Mouse (Mus musculus): Measurements from ENCODE around the gene Skap1.

Skap1 gene

DNA sequence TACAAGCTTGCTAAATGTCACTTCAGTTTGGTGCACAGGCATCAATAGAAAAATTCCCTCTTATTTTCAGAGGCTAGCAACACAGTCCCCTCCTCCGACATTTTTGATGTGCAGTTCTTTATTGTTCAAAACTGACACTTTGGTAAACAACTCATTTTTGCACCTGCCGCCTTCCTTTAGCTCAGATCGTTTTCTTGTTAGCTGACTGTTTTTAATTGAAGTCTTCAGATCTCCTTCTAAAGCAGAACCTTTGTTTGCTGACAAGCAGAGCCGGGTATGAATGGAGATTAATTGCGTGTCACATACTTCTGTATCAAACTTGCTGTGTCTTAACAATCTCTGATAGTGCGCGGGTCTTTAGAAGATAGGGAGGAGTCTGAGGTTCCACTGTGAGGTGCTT is 2.0 kb downstream of the Skap1 start:
- DNase-seq, result no peak

DNA sequence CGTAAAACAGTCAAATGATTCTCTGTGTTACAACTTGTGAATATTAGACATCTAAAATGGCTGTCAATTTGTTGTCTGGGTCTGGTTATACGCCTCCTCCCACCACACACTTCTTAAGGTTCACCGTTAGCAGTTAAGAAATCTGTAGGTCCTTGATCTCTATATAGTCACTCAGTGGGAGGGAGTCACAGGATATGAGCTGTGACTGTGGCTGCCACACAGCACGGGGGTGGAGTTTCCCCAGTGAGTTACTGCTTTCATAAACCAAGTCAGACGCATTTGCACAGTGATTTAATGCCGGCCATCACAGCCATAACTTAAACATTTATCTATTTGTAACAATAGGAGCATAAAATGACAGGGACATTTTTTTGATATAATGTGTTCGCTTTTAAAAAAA is 2.6 kb downstream of the Skap1 start:
- DNase-seq, result no peak

DNA sequence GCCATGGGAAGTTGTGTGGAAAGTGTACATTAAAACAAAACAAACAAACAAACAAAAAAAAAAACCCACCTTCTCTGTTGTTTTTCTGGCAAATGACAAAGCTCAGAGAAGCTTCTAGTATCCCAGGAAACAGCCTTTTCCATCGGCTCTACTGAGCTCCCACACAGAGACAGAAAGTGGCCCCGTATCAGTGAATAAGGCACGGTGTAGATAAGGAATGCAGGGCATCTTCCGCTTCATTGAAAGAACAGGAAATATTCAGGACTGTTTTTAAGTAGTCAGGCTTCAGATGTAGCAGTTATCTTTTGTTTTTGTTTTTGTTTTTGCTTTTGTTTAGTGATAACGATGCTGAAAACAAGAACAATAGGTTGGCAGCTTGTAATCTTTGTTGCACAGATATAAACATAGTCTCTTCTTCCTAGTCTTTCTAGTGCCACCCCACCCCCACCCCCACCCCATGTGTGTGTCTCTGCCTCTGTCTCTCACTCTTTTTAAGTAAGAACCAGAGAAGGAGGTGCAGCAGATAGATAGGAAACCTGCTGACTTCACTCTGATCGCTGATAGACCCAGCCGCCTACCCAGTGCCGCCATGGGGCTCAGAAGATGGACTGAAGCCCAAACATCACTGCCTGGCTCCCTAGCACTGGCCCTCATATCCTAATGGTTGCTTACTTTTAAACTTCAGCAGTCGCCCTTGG is 3.8 kb downstream of the Skap1 start:
- no peak for DNase-seq

DNA sequence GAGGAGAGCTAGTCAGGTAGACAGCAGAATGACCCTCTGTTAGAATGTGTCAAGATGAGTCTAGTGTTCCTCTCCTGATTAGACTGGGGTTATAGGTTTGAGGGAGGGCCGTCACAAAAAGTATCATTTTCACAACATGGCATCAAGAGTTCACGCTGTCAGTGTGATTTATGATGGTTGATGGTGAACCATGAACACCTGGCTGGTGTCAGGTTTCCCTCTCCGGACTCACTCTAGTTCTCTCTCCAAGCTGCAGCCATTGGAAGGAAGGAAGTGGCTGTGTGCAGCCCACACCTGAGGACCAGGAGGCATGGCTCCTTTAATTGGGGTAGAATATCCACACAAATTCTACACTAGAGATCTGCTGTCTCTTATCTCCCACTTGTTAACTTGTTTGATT is 18.3 kb downstream of the Skap1 start:
- no peak for DNase-seq

DNA sequence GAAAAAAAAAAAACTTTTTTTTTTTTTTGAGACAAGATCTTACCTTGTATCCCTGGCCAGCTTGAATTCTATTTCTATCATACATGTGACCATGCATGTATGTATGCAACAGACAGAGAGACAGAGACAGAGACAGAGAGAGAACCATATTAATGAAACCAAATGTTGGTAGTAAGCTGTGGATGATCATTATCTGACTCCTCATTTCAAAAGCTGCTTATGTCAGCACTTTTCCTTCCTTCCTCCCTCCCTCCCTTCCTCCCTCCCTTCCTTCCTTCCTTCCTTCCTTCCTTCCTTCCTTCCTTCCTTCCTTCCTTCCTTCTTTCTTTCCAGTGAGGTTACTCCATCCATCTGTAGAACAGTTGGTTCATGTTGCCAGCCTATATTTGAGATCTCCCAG is 18.8 kb downstream of the Skap1 start:
- DNase-seq, result no peak

DNA sequence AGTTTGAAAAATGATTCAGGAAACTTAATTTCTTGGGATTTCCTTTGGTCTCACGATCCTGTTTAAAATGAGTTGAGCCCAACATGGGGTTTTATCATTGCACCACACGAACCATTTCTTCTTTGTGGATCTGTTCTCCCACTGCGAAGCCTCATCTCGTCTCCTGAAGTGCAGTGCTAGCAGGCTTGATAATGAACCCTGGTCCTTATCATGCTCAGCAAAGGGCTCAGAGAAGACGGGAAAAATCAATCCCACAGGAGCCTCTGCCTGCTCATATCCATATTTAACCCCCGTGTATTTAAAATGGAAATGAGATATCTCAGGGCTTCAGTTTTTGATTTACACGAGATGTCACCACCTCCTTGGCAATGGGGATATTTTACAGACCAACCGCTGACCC is 34.1 kb downstream of the Skap1 start:
- no peak for DNase-seq

DNA sequence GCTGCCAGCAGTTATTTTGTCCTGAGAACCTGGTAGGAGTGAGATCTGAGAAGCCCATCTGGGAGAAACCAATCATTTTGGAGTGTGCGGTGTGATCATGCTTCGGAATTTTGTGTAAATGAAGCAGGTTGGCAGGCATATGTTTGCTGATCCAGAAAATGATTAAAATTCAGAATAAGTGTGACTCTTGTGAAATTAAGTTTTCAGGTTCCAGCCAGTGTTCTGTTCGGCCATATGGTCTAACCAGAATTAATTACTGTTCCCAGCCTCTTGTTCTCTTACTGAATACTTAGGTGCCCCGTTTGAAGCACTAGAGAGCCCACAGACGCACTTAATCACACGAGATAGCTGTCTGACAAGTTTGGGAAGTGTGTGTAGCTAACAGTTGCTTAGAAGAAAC is 36.6 kb downstream of the Skap1 start:
- no peak for DNase-seq

DNA sequence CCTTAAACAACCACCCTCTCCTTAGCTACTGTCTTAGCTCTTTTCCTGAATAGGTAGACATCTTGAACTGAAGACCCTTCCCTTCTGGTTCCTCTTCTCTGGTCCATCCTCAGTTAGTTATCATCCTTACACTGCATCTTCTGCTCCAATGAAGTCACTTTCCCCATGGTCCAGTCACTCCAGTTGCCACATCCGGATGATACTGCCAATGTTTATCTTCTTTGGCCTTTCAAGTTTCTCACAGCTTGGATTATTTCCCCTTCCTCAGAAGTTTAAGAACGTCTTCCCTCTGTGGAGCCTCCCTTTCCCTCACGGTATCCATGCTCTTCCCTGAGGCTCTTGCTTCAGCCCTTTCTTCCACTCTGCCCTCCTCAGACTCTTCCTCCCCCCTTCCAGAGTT is 38.6 kb downstream of the Skap1 start:
- no peak for DNase-seq

DNA sequence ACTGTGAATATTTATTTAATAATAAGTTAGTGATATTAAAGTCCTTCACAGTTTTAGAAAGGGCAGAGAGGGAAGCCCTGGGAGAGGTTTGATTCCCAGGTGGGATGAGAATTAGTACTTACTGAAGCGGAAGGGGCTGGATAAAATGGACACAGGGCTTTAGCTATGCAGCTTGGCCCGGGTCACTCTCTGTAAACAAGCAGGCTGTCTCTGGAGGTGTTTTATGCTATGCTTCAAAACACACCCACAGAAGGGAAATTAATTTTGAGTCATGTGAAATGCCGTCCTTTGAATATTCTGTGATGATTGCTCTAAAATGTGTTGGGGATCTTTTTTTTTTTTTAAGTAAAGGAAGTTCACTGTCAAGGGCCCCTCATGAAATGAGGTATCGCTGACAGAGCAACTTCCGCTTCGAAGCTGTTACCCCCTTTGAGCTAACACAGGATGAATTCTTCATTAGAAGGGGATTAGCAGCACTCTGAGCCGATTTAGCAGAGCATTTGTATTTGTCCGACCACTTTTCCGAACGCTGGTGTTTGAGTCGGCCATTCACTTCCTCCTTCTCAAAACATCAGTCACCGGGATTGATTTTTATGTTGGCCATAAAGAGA is 40.2 kb downstream of the Skap1 start:
- no peak for DNase-seq

DNA sequence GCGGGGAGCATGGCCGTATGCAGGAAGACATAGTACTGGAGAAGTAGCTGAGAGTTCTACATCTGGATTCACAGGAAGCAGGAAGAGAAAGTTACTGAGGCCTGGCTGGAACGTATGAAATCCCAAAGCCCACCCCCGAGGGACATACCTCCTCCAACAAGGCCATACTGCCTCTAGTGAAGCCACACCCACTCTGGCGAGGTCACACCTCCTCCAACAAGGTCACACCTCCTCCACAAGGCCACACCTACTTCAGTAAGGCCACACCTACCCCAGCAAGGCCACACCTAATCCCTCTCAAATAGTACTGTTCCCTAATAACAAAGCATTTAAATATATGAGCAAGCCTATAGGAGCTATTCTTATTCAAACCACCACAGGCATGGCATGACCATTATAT is 41.4 kb downstream of the Skap1 start:
- DNase-seq, result no peak

DNA sequence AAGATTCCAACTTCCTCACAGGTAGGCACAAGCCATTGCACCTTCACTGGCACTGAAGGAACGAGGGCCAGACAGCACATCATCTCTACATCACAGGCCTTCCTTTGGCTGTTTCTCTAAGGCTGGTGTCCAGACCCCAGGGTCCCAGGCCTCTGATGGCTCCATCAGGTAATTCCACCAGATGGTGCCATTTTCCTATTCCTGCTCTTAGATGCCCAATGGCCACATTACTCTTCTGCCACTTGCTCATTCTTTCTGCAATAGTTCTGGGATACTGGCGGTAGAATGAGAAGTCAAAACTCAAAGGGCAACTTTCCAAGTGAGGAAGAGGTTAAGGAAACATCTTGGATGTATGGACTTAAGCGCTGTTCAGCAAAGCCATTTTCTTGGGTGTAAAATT is 50.8 kb downstream of the Skap1 start:
- no peak for DNase-seq

DNA sequence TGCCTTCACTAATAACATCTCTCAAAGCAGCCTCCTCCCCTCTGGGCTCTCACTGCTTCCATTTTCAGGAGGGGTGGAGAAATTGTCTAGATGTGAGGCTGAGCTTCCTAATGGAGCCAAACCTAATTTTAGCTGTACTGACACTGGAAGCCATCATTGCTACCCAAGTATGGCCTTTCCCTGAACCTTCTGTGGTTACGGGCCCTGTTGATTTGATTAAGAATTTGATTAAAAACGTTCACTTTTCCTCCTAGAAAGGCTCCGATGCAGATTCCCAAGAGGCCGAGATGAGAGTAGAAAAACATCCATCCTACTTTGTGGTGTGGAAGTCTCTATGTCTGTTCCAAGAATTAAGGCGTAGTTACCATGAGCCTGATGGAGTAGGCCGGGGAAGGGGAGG is 60.1 kb downstream of the Skap1 start:
- peak; percentile 52 for DNase-seq

DNA sequence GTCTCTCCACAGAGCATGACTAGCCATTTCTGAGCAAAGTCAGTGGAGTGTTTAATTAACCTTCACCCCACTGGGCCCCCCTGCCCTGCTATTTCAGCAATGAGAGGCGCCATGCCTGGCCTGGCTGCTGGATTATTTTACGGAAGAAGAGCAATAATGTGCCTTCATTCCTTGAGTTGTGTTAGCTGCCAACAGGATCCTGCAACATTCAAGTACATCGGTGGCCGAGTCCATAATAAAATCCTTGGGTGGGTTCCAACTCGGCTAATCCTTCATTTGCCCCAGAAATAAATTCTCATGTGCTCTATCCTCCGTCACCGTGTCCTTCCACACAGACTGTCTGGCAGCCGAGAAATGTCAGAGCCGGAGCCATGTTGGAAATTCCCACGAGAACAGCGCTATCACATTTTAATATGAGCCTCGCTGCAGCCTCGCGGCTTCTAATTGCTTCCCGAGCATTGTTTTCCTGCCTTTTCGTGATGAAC is 61.8 kb downstream of the Skap1 start:
- peak; percentile 87 for DNase-seq

DNA sequence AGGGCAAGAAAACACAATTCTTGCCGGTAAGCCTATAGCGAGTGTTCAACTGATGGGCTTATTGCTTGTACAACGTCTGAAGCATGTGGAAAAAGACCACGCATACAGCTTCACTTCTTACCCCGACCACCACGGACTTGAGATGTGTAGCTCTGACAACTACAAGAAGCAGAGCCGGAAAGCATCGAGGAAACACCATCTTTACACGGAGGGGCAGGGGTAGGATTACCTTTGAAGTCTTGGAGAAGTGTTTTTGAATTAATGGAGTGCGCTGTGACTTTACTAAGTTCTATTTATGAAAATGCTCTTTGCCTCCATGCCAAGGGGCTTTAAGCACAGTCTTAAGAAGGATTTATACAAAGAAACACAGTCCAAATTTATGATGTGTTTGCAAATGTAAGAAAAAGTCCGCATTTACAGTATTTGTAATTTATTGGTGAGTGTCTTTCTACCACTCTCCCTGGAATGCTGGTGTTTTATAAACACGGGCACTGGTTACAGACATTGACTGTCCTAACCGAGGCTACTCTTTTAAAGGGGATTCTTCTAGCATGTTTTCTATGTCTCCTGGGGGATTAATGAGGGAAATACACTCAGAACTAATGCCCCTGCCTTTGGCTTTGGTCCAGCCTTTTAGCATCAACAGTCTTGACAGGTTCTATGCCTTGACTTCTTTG is 67.5 kb downstream of the Skap1 start:
- peak; percentile 34 for DNase-seq

DNA sequence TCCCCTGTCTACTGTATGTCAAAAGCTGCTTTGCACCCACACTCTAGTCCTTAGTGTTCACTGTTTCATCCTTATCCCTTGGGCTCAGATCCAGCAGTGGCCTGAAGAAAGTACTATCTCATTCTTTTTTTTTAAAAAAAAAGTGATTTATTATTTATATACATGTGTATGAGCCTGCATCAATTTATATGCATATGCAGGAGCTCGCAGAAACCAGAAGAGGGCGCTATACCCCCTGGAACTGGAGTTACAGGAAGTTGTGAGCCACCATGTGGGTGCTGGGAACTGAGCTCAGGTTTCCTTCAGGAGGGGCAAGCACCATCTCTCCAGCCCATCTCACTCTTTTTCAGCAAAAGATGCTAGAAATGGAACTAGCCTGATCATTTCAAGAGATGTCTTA is 70.1 kb downstream of the Skap1 start:
- DNase-seq, result peak; percentile 67

DNA sequence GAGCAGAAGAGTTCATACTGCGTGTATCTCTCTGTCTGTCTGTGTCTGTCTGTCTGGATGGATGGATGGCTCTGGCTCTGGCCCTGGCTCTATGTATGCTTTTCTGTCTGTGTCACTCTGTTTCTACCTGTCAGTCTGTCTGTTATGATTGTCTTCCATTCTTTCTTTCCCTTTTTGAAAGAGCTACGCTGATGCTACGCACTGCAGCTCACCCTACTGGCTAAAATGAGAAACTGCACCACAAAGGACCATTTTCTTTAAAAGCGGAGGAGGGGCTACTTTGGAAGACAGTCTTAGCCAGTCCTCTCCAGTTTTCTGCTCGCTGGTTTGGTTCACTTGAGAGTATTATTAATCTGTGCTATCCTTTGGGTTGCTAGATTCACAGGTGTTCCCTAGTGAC is 71.8 kb downstream of the Skap1 start:
- DNase-seq, result peak; percentile 35

DNA sequence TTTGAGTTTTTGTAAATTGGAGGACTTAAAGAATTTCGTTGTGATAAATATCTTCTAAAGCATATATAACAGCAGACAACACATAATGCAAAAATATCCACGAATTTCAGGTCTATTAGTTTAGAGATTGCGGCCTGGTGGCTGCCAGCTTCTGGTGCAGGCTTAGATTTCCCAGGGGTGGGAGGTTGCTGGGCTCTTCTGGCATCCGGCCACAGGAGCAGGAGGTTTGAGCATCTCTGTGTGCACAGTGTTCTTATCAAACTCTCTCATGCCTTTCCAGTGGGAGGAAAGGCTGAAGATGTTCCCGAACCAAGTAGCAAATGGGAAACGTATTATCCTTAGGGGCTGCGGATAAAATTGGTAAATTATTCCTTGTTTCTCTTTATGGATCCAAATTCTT is 77.6 kb downstream of the Skap1 start:
- DNase-seq, result no peak

DNA sequence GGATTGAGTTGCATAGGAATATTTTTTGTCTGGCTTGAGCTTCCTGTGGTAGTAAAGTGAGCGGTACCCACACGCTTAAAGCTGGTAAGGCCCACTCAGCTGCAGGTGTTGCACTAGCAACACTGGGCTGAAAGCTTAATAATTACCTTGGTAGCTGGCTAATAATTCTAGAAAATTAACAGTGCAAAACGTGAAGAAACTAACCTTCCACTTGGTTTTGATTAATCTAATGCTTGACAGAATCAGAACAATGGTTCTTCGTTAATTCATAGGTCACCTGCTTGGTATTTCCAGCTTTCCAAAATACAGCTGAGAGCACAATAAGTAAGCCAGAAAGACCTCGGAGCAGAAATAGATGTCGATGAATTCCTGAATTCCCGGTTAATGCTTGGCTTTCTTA is 78.2 kb downstream of the Skap1 start:
- DNase-seq, result peak; percentile 11

DNA sequence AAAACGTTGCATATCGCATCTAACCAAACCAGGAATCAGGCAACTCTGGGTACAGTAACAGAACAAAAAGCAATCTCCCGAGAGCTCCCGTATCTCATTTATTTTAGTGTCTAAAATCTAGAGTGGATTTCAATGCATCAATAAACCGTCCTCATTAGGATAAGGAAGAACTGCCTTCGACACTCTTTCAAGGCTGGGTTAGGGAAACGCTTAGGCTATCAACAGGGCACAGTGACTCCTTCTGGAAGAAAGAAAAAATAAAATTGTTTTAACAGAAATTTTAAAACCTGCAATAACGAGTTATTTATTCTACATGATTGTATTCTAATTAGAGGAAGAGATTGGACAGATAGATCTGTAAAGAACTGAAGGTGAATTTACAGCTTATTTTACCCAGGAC is 82.0 kb downstream of the Skap1 start:
- peak; percentile 6 for DNase-seq

DNA sequence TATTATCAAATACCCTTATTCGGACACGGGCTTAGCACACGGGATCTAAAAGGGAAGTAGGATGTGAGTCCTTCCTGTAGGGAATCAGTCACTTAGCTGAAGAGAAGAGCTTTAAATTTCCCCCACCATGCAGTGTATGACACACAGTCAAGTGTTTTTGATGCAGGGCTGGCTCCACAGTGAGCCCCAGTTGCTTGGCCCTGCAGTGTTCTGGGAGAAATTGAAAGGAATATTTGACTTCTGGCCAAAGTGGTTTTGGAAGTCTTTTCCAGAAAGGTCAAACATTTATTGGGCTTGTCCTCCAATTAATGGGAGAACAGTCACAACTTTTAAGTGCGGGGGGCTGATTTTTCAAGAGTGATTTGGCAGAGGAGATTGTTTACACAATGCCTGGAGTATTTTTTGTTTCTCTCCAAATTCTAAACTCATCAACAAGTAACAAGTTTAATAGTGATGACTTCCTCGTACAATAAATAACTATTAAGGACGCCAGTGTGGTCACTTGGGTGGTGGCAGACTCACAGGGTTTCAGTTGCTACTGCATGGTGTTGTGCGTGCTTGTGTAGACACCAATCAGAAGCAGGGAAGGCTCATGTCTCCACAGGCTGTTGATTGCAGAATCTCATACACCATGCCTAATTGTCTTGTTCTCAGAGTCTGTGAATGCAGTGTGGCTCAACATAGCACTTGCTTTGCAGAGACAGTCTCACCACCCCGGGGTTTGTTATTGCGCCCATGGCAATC is 86.7 kb downstream of the Skap1 start:
- DNase-seq, result peak; percentile 64

DNA sequence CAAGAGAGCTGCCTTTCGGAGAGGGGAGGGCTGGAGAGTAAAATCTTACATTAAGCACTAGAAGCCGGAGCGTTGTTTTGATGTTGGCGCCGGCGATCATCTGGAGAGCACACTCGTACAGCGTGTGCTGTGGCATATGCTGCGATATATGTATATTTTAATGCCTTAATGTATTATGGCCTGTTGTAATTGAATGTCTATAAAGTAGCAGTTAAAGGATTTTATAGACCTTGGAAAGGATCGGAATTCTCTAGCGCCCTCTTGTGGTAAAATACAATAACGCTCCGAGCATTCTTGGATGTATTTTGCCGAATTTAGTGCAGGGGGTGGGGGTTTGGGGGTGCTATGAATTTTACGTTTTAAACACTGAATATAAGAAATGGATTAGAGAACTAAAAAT is 88.7 kb downstream of the Skap1 start:
- peak; percentile 18 for DNase-seq

DNA sequence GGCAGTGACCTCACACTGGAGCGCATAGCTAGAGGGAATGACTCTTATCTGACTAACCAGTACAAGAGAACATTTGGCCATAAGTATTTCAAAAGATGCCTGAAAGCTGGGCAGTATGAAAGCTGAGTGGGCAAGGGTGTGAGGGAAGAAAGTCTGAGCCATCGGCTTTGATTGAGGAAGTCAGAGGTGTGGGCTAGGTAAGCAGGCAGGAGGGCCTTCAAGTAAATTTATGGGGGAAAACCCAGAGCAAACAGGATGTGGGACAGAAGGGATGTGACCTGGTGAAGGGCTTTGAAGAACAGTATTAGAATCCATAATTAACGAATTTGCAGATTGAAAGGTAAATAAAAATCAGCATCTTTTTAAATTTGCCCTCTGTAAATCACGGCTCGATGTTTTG is 95.8 kb downstream of the Skap1 start:
- DNase-seq, result peak; percentile 54

DNA sequence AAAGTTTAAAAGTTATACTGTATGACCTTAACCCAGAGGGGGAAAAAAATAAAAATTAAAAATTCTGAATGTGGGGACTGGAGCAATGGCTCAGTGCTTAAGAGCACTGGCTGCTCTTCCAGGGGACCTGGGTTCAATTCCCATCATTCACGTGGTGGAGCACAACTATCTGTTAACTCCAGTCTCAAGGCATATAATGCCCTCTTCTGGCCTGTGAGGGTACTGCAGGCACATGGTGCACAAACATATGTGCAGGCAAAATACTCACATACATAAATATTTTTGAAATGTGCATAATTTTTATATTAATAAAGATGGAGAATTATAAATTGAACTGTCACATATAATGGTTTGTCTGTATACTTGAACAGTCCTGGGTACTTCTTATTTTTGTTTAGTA is 99.7 kb downstream of the Skap1 start:
- peak; percentile 63 for DNase-seq

DNA sequence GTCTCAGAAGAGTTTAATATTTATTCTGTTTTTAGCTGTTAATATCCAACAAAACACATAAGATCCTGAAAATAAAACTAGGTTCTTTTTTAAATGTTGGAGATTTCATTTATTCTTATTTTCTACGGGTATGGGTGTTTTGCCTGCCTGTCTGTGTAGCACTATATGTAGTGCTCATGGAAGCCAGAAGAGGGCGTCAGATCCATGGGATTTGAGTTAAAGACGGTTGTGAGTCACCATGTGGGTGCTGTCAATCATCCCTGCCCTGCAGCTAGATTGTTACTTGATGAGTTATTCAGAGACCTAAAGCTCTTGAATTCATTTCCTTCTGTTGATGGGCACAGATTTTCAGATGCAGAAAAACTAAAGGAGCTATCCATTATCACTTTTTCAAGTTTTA is 108.1 kb downstream of the Skap1 start:
- peak; percentile 12 for DNase-seq
